ENCODE assay signal across 28 mouse cellular contexts in the genomic region with DNA sequence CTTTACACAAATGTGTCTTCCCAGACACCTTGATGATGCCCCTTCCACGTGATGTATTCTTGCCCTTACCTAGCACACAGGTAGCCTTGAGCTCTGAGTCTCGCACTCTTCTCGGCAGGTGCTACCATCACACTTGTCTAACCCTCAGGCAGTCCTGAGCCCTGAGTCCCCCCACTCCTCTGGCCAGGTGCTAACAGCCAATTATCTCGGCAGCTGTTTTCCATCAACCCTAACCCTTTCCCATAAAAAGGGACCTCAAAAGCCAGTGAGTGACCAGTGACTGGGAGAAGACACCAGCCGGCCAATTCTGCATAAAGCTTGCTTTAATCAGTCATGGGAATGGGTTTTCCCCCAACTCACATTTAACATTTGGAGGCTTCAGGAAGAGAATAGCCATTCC.
"Had no signal": no experiment of that assay in that cellular context is flagged by ENCODE, and none has a peak within 500 bp of the region (broad histone marks: within the 10 kb centered on the region; RNA-seq: fewer than 3 reads in every experiment).

No protein-coding gene starts in this region.

- H3K36me3 ChIP-seq: embryonic facial prominence, embryonic 10.5 days; embryonic facial prominence, embryonic 12.5 days; embryonic facial prominence, embryonic 13.5 days; embryonic facial prominence, embryonic 15.5 days; forebrain, embryonic 10.5 days; forebrain, embryonic 12.5 days; forebrain, embryonic 15.5 days had no signal

- H3K4me2 ChIP-seq: embryonic facial prominence, embryonic 12.5 days; embryonic facial prominence, embryonic 13.5 days; embryonic facial prominence, embryonic 15.5 days; forebrain, embryonic 12.5 days; forebrain, embryonic 13.5 days; forebrain, embryonic 15.5 days had no signal

- H3K4me1 ChIP-seq: embryonic facial prominence, embryonic 12.5 days; embryonic facial prominence, embryonic 13.5 days; embryonic facial prominence, embryonic 15.5 days; forebrain, embryonic 10.5 days; forebrain, embryonic 12.5 days; forebrain, embryonic 13.5 days had no signal

- H3K4me3 ChIP-seq: embryonic facial prominence, embryonic 10.5 days; embryonic facial prominence, embryonic 12.5 days; embryonic facial prominence, embryonic 13.5 days; embryonic facial prominence, embryonic 15.5 days; erythroblast, embryonic 14.5 days; forebrain, embryonic 10.5 days; forebrain, embryonic 12.5 days; forebrain, embryonic 13.5 days; forebrain, embryonic 15.5 days; gastrocnemius, adult 2 months; heart, adult 2 months had no signal

- H3K9me3 ChIP-seq: embryonic facial prominence, embryonic 10.5 days; embryonic facial prominence, embryonic 12.5 days; embryonic facial prominence, embryonic 13.5 days; embryonic facial prominence, embryonic 15.5 days; forebrain, embryonic 10.5 days; forebrain, embryonic 12.5 days; forebrain, embryonic 13.5 days; forebrain, embryonic 15.5 days had no signal

- ATAC-seq: forebrain, embryonic 13.5 days; forebrain, embryonic 14.5 days; forebrain, embryonic 15.5 days; forebrain, embryonic 16.5 days; forebrain, postnatal 0 days had no signal

- DNase-seq: cerebellum, adult 2 months; cerebellum, adult 8-10 months; cerebellum, adult 9-10 months; cerebellum, adult 9-11 months; cerebellum, postnatal 10 days; cerebellum, postnatal 14 days; cerebellum, postnatal 25 days; cerebellum, postnatal 36 days; embryo, embryonic 11 days; forebrain, postnatal 0 days; gastrocnemius, adult 2 months; gastrocnemius, postnatal 10 days; gastrocnemius, postnatal 14 days; gastrocnemius, postnatal 25 days; gastrocnemius, postnatal 36 days; heart, adult 18-20 months; heart, adult 2 months had no signal

- H3K9ac ChIP-seq: embryonic facial prominence, embryonic 12.5 days; embryonic facial prominence, embryonic 13.5 days; embryonic facial prominence, embryonic 15.5 days; forebrain, embryonic 12.5 days; forebrain, embryonic 13.5 days; forebrain, embryonic 15.5 days; forebrain, postnatal 0 days had no signal

- H3K27ac ChIP-seq: embryonic facial prominence, embryonic 10.5 days; embryonic facial prominence, embryonic 12.5 days; embryonic facial prominence, embryonic 13.5 days; embryonic facial prominence, embryonic 15.5 days; forebrain, embryonic 10.5 days; forebrain, embryonic 12.5 days; forebrain, embryonic 13.5 days; forebrain, embryonic 15.5 days; gastrocnemius, adult 2 months; heart, adult 2 months had no signal

- H3K27me3 ChIP-seq: embryonic facial prominence, embryonic 12.5 days; embryonic facial prominence, embryonic 13.5 days; embryonic facial prominence, embryonic 15.5 days; forebrain, embryonic 12.5 days; forebrain, embryonic 13.5 days; forebrain, embryonic 15.5 days had no signal
